Mouse (Mus musculus): Measurements from ENCODE around the gene Ttyh2. TPM values are rescaled to one million over a fixed set of nuclear protein-coding genes. Genes with fewer than 3 reads are reported as not detected.
A peak's percentile ranks its signal among the peaks of the same experiment; 100 is the strongest.
"Not testable (repeated sequence)": the region's sequence is repeated elsewhere in the genome, so short reads cannot be mapped to it uniquely, and the experiment has no call there.

Gene Ttyh2
- polyA plus RNA-seq, 1 experiment from 2014 or later: 11.4 TPM

DNA sequence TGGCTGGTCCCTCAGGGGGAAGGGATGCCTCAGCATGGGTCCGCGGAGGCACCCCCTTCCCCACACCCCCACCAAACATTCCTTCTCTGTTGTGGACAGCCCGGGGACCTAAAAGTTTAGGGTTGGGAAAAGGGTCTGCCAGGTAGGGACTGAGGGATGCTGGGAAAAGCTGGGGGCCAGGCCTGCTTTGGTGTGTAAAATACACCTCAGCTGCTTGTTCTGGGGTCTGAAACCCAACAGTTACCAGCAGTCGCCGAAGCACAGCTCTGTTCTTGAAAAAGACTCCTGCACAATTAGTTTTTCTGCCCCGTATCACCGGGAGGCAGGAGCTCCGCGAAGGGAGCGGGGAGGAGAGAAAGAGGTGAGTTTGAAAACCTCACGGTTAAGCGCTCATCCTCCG, 8.4 kb upstream of the Ttyh2 start:
- WGBS: 10% methylated on average over 13 of the region's 13 CpGs
- H3K36me3 ChIP-seq (ENCODE audit: control insufficient read depth, insufficient read depth): peaks cover 11% of the 10 kb centered on the region
- peaks cover 15% of the 10 kb centered on the region for H3K4me1 ChIP-seq (ENCODE audit: control insufficient read depth, insufficient read depth, low read length)
- H3K4me3 ChIP-seq (ENCODE audit: low read length): no peak overlapping the region
- H3K9ac ChIP-seq (ENCODE audit: low read length): no peak overlapping the region
- no peak for ATAC-seq (replicated peaks; ENCODE audit: extremely low read depth, insufficient read depth, low FRiP score)
- no peaks in the 10 kb centered on the region; the same call in none of the 2 replicates for H3K27me3 ChIP-seq (ENCODE audit: control insufficient read depth, insufficient read depth, low read length)
- H3K9me3 ChIP-seq (replicated peaks; ENCODE audit: control insufficient read depth, low read length): no peaks in the 10 kb centered on the region
- H3K27ac ChIP-seq (ENCODE audit: low read length): no peak overlapping the region
- H3K4me2 ChIP-seq (ENCODE audit: low read depth, low read length): no peak overlapping the region

DNA sequence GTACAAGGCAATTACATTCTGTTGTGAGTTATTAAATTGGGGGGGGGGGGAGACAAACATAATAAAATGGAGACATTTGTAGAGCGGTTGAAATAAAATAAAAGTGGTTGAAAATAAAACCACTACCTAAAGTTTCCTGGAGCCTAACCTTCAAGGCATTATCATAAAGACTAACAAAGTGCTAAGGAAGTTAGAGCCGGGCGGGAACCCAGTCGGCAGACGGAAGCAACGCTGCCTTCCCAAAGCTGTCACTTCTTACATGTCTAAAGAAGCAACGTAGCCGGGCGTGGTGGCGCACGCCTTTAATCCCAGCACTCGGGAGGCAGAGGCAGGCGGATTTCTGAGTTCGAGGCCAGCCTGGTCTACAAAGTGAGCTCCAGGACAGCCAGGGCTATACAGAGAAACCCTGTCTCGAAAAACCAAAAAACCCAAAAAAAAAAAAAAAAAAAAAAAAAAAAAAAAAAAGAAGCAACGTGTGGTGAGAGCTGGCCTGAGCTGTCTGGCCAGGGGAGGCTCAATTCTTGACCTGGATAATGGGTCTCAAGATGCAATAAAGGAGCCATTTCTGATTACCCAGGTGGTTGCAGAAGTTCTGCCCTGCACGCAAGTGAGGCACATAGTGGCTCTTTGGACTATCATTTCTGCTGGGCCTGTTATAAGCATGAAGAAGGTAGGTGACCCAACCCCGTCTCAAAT, 7.8 kb upstream of the Ttyh2 start:
- no peak overlapping the region for H3K27ac ChIP-seq (ENCODE audit: low read length)
- H3K9me3 ChIP-seq (replicated peaks; ENCODE audit: control insufficient read depth, low read length): no peaks in the 10 kb centered on the region
- H3K4me1 ChIP-seq (ENCODE audit: control insufficient read depth, insufficient read depth, low read length): peaks cover 15% of the 10 kb centered on the region
- no peaks in the 10 kb centered on the region; the same call in none of the 2 replicates for H3K27me3 ChIP-seq (ENCODE audit: control insufficient read depth, insufficient read depth, low read length)
- H3K4me3 ChIP-seq (ENCODE audit: low read length): no peak overlapping the region
- ATAC-seq (replicated peaks; ENCODE audit: extremely low read depth, insufficient read depth, low FRiP score): no peak
- H3K36me3 ChIP-seq (ENCODE audit: control insufficient read depth, insufficient read depth): peaks cover 16% of the 10 kb centered on the region
- 30% methylated on average over 15 of the region's 18 CpGs for WGBS
- no peak overlapping the region for H3K9ac ChIP-seq (ENCODE audit: low read length)
- no peak overlapping the region for H3K4me2 ChIP-seq (ENCODE audit: low read depth, low read length)

DNA sequence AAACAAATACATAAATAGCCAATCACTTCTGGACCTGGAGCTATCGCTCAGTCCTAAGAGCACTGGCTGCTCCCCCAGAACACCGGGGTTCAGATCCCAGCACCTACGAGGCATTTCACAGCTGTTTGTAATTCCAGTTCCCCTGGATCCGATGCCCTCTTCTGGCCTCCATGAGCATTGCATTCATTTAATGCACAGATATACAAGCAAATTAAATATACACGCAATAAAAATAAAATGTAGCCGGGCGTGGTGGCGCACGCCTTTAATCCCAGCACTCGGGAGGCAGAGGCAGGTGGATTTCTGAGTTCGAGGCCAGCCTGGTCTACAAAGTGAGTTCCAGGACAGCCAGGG, 7.3 kb upstream of the Ttyh2 start:
- H3K9ac ChIP-seq (ENCODE audit: low read length); ATAC-seq (replicated peaks; ENCODE audit: extremely low read depth, insufficient read depth, low FRiP score): not testable (repeated sequence)

DNA sequence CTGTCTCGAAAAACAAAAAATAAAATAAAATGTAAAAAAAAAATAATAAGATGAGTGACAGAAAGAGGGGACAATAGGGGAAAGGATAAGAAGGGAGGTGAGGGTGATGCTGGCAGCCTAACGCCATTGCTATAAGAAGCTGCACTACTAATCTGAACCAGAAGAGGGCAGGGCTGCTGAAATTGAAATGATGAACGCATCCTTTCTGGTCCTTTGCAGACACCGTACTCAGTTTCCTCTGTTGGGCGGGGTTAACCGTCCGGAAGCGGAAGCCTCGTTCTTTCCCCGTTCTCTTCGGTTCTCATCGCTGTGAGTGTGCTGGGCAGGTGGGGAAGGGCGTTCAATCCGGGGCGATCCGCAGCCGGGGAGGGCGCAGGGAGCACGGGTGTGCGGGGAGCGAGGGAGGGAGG, 6.9 kb upstream of the Ttyh2 start, which contains the start of gene Rpl38:
TSS of gene Rpl38 (plus strand) at position 224 of the 410 bp plus-strand sequence.
- under 1% methylated on average over 21 of the region's 21 CpGs for WGBS
- ATAC-seq (replicated peaks; ENCODE audit: extremely low read depth, insufficient read depth, low FRiP score): peak; percentile 82
- Histone ChIP-seq H3K4me2 (ENCODE audit: low read depth, low read length) (peak within 1 kb of the TSS; percentile 74), H3K9ac (ENCODE audit: low read length) (peak within 1 kb of the TSS; percentile 85), H3K27ac (ENCODE audit: low read length) (peak within 1 kb of the TSS; percentile 85), H3K4me3 (ENCODE audit: low read length) (peak within 1 kb of the TSS; percentile 71), H3K4me1 (ENCODE audit: control insufficient read depth, insufficient read depth, low read length) (peaks cover 15% of the 10 kb centered on the region), H3K27me3 (ENCODE audit: control insufficient read depth, insufficient read depth, low read length) (no peaks in the 10 kb centered on the region; the same call in none of the 2 replicates), H3K9me3 (replicated peaks; ENCODE audit: control insufficient read depth, low read length) (no peaks in the 10 kb centered on the region), H3K36me3 (ENCODE audit: control insufficient read depth, insufficient read depth) (peaks cover 23% of the 10 kb centered on the region)

More for the DNA sequence above, 7.3 kb upstream of the Ttyh2 start:
- H3K4me2 ChIP-seq (ENCODE audit: low read depth, low read length); H3K27ac ChIP-seq (ENCODE audit: low read length); H3K27me3 ChIP-seq (ENCODE audit: control insufficient read depth, insufficient read depth, low read length); H3K9me3 ChIP-seq (replicated peaks; ENCODE audit: control insufficient read depth, low read length); H3K4me3 ChIP-seq (ENCODE audit: low read length): not testable (repeated sequence)
- WGBS: 18% methylated on average over 11 of the region's 11 CpGs
- peaks cover 15% of the 10 kb centered on the region for H3K4me1 ChIP-seq (ENCODE audit: control insufficient read depth, insufficient read depth, low read length)
- peaks cover 21% of the 10 kb centered on the region for H3K36me3 ChIP-seq (ENCODE audit: control insufficient read depth, insufficient read depth)

DNA sequence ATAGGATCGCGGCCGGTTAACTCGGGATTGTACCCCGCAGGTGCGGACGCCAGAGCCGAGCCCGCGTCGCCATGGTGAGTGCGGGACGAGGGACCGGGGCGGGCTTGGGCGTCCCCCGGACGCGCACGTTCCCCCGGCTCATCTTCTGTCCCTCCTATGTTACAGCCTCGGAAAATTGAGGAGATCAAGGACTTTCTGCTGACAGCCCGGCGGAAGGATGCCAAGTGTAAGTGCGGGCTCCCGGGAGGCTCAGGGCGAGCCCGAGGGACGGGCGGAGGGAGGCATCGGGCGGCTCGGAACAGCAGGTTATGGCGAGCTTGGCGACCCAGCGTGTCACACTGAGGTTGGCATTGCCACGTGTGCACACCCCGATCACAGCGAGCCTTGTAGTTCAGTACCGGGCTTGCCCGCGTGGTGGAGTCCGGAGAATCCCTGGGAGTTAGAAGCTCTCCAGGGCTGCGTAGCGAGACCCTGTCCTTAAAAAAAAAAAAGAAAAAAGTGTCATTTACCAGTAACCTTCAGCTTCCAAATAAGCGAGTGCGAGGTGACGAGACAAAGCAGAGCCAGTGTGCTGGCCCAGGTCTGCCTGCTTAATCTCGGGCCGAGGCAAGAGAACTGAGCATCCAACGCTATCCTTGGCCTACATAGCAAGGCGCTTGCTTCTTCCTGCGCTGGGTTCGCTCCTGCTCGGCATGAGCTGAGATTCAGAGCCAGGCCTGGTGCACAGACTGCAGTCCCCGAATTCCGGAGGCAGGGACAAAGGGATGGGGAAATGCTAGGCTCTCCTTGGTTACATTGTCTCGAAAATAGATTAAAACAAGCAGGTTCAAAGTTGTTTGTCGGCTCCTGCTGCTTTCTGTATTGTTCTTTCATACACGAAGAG, 6.2 kb upstream of the Ttyh2 start:
- Histone ChIP-seq H3K36me3 (ENCODE audit: control insufficient read depth, insufficient read depth) (peaks cover 26% of the 10 kb centered on the region), H3K9me3 (replicated peaks; ENCODE audit: control insufficient read depth, low read length) (no peaks in the 10 kb centered on the region), H3K27me3 (ENCODE audit: control insufficient read depth, insufficient read depth, low read length) (no peaks in the 10 kb centered on the region; the same call in none of the 2 replicates), H3K27ac (ENCODE audit: low read length) (peak overlapping the region; percentile 85), H3K4me3 (ENCODE audit: low read length) (peak overlapping the region; percentile 71), H3K9ac (ENCODE audit: low read length) (peak overlapping the region; percentile 85), H3K4me2 (ENCODE audit: low read depth, low read length) (peak overlapping the region; percentile 74), H3K4me1 (ENCODE audit: control insufficient read depth, insufficient read depth, low read length) (peaks cover 15% of the 10 kb centered on the region)
- peak; percentile 68 for ATAC-seq (replicated peaks; ENCODE audit: extremely low read depth, insufficient read depth, low FRiP score)
- 1% methylated on average over 57 of the region's 60 CpGs for WGBS

DNA sequence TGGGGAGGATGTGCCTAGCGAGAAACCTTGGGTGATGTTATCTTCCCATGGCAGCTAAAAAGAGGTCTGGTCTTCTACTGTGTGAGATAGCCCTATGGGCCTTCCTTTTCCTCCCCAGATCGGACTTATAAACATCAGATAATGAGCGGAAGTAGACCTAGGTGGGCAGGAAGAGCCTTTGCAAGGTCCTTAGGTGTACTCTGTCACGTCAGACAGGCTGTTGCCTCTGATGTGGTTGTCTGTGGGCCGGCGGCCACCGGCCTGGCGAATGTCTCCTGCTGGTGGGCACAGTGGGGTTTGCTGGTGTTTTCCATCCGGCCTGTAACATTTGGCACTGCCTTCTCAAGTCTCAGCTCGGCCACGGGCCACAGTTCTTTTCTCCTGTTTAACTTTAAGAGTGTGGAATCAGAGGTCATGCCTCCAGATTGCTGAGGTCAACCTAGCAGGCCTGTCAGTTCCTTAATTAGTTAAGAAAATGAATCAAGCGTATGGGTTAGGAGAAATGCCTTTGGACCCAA, 5.5 kb upstream of the Ttyh2 start:
- peak overlapping the region; percentile 85 for H3K9ac ChIP-seq (ENCODE audit: low read length)
- no peak for ATAC-seq (replicated peaks; ENCODE audit: extremely low read depth, insufficient read depth, low FRiP score)
- H3K27ac ChIP-seq (ENCODE audit: low read length): peak overlapping the region; percentile 85
- peak overlapping the region; percentile 71 for H3K4me3 ChIP-seq (ENCODE audit: low read length)
- H3K9me3 ChIP-seq (replicated peaks; ENCODE audit: control insufficient read depth, low read length): no peaks in the 10 kb centered on the region
- peaks cover 15% of the 10 kb centered on the region for H3K4me1 ChIP-seq (ENCODE audit: control insufficient read depth, insufficient read depth, low read length)
- WGBS: 12% methylated on average over 12 of the region's 12 CpGs
- no peaks in the 10 kb centered on the region; the same call in 1 of the 2 replicates for H3K27me3 ChIP-seq (ENCODE audit: control insufficient read depth, insufficient read depth, low read length)
- H3K4me2 ChIP-seq (ENCODE audit: low read depth, low read length): peak overlapping the region; percentile 74
- peaks cover 26% of the 10 kb centered on the region for H3K36me3 ChIP-seq (ENCODE audit: control insufficient read depth, insufficient read depth)

DNA sequence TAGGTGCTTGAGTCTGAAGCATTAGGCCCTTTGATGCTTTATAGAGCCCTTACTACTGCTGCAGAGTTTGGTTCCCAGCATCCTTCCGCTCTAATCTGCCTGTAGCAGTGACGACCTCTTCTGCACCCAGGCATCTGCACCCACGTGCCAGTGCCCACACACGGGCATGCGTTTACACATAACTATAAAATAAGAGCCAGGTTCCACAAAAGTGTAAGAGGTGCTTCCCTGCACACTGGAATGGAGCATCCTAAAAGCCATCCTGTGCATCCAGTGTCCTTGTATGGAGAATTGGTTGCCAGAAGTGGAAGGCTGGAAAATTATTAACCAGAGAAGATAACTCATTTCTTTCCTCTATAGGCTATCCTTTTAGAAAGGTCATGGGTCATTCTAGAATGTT, 4.1 kb upstream of the Ttyh2 start:
- Histone ChIP-seq H3K36me3 (ENCODE audit: control insufficient read depth, insufficient read depth) (peaks cover 26% of the 10 kb centered on the region), H3K4me3 (ENCODE audit: low read length) (no peak overlapping the region), H3K4me1 (ENCODE audit: control insufficient read depth, insufficient read depth, low read length) (peaks cover 24% of the 10 kb centered on the region), H3K9ac (ENCODE audit: low read length) (no peak overlapping the region), H3K9me3 (replicated peaks; ENCODE audit: control insufficient read depth, low read length) (no peaks in the 10 kb centered on the region), H3K27me3 (ENCODE audit: control insufficient read depth, insufficient read depth, low read length) (no peaks in the 10 kb centered on the region; the same call in 1 of the 2 replicates), H3K4me2 (ENCODE audit: low read depth, low read length) (no peak overlapping the region), H3K27ac (ENCODE audit: low read length) (no peak overlapping the region)
- WGBS: 86% methylated on average over 5 of the region's 5 CpGs
- ATAC-seq (replicated peaks; ENCODE audit: extremely low read depth, insufficient read depth, low FRiP score): no peak

DNA sequence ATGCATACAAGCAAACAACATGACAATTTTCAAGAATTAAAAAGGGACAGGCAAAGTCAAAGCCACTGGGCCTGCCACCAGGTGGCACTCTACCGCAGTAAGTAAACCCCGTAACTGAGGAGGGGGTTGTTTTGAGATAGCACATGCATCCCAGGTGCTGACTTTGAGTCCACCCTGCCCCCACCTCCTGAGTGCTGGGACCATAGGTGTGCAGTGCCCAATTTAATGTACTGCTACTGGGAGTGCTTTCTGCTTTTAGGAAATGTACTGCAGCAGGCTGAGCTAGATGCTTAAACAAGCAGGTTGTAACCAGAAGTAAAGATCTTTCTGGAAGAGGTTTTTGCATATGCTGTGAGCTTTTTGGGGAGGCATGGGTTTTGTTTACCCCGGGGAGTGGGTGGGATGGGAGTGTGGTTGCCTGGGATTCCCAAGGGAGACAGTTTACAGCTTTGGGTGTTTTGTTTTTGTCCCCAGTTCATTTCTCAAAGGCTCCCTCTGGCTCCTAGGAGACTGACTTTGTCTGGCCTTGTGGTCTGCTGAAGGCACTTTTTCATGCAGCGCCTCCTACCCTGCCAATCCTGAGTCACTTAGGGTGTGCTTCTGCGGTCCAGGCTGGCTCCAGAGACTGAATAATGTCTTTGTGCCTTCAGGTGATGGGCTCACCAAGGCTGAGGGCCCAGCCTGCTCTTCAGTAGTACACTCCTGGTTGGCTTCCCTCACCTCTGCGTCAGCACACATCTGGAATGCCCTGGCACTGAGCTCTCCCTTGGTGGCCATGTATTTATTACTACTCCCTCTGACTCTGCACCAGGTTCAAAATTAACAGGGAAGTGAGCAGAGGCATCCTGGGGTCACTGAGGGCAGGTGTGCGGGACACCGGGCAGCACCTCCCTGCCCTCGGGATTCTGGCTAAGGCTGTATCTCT, 2.2 kb upstream of the Ttyh2 start:
- no peak overlapping the region for H3K4me2 ChIP-seq (ENCODE audit: low read depth, low read length)
- no peaks in the 10 kb centered on the region for H3K27me3 ChIP-seq (ENCODE audit: control insufficient read depth, insufficient read depth, low read length)
- peaks cover 34% of the 10 kb centered on the region for H3K4me1 ChIP-seq (ENCODE audit: control insufficient read depth, insufficient read depth, low read length)
- no peak for ATAC-seq (replicated peaks; ENCODE audit: extremely low read depth, insufficient read depth, low FRiP score)
- peaks cover 26% of the 10 kb centered on the region for H3K36me3 ChIP-seq (ENCODE audit: control insufficient read depth, insufficient read depth)
- no peak overlapping the region for H3K4me3 ChIP-seq (ENCODE audit: low read length)
- no peaks in the 10 kb centered on the region for H3K9me3 ChIP-seq (replicated peaks; ENCODE audit: control insufficient read depth, low read length)
- H3K27ac ChIP-seq (ENCODE audit: low read length): no peak overlapping the region
- no peak overlapping the region for H3K9ac ChIP-seq (ENCODE audit: low read length)
- 62% methylated on average over 9 of the region's 9 CpGs for WGBS
